Mouse (Mus musculus) olfactory bulb, adult 2 months (tissue): Measurements from ENCODE around the gene Lhx3. TPM values are rescaled to one million over a fixed set of nuclear protein-coding genes. Genes with fewer than 3 reads are reported as not detected.

Experiments used
- H3K27ac ChIP-seq: fragments of 200-500 bp; 2 replicates; pipeline ENCODE4 v1.5.1; 2012; ENCODE audit warnings: low read depth, low read length; ENCODE audit not compliant: insufficient read depth
- H3K4me1 ChIP-seq: fragments of 200-500 bp; 2 replicates; pipeline ENCODE4 v1.6.1; 2012; ENCODE audit warnings: low read length; ENCODE audit not compliant: control insufficient read depth, insufficient read depth
- H3K4me3 ChIP-seq: fragments of 200-500 bp; 2 replicates; pipeline ENCODE4 v1.5.1; 2012; ENCODE audit warnings: mild to moderate bottlenecking, low read depth, low read length, moderate library complexity; ENCODE audit not compliant: insufficient read depth
- CTCF ChIP-seq: fragments of 200-500 bp; IDR thresholded peaks from 2 replicates; pipeline ENCODE4 v1.5.1; 2012; ENCODE audit warnings: low read depth, mild to moderate bottlenecking, low read length, moderate library complexity; ENCODE audit not compliant: insufficient read depth
- POLR2A ChIP-seq: fragments of 200-500 bp; IDR thresholded peaks from 2 replicates; pipeline ENCODE4 v1.6.1; 2012; ENCODE audit warnings: mild to moderate bottlenecking, low read depth, low read length, moderate library complexity; ENCODE audit not compliant: insufficient read depth
- WGBS: fragments of 180-500 bp; shearing (Covaris S2); methylation state at CpG from one replicate; pipeline ENCODE4 v1.1.7; 2018; 5-methylcytosine and 5-hydroxymethylcytosine counted together
- polyA plus RNA-seq: library from polyadenylated mRNA; stranded (reverse); fragments of >200 nt; gene quantifications from 2 replicates; pipeline ENCODE4 v1.2.4, GENCODE M21; 2012; ENCODE audit warnings: low replicate concordance; ENCODE audit not compliant: missing spikeins, insufficient read depth, insufficient read length

Gene Lhx3
- polyA plus RNA-seq, 1 experiment: not detected

DNA sequence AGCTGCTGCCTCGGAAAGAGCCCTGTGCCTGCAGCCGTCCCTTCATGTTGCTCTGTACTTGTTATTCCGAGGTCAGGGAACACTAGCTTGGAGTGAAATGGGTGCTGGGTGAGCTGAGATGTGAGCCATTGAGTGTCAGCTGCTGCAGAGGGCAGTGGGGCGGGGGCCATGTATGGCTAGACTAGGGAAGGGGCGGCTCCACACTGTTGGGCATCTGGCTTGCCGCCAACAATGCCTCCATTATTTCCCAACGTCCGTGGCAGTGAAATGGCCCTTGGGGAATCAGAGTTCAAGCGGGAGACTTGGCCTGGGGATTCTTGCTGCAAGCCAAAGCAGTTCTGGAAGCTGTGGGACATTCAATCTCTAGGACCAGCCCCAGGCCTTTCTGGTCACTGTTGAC is 530 bp downstream of the Lhx3 start:
- Histone ChIP-seq H3K27ac (no peak overlapping the region), H3K4me3 (no peak overlapping the region), H3K4me1 (peaks cover 12% of the 10 kb centered on the region)
- WGBS: 51% methylated on average over 9 of the region's 9 CpGs
- no peak for TF ChIP-seq POLR2A

DNA sequence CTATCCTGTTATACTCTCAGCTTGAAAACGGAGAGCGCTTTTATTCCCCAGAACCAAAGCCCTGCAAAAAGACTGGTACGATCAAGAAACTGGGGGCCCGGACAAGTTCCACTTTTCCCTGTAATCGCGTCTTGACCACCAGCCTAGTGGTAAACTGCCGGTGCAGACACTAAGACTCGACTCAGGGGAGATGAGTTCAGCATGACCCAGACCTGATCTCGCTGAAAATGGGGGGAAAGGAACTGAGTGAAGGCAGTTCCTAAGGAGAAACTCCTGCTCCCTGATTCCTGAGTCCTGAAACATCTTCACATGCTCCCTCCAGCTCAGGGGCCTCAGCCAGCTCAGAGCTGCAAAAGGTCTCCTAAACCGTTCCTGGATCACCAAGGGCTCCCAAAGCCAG is 2.3 kb downstream of the Lhx3 start:
- peaks cover 20% of the 10 kb centered on the region for H3K4me1 ChIP-seq
- TF ChIP-seq CTCF (no peak), POLR2A (no peak)
- H3K27ac ChIP-seq: no peak overlapping the region
- no peak overlapping the region for H3K4me3 ChIP-seq
- 46% methylated on average over 10 of the region's 10 CpGs for WGBS

- TF ChIP-seq CTCF: no peak
- H3K4me3 ChIP-seq: no peak overlapping the region
- 38% methylated on average over 16 of the region's 16 CpGs for WGBS
- no peak overlapping the region for H3K27ac ChIP-seq
- peaks cover 20% of the 10 kb centered on the region for H3K4me1 ChIP-seq
These were observed 3.0 kb downstream of the Lhx3 start for GRCm38 (mm10) chr2:26205126-26205525.

- peak overlapping the region; percentile 17; the same call in 1 of the 2 replicates for H3K4me3 ChIP-seq
- no peak overlapping the region for H3K27ac ChIP-seq
- 5% methylated on average over 36 of the region's 36 CpGs for WGBS
- TF ChIP-seq POLR2A: no peak
- peaks cover 23% of the 10 kb centered on the region for H3K4me1 ChIP-seq
These were observed 5.1 kb downstream of the Lhx3 start for GRCm38 (mm10) chr2:26202849-26203475.

DNA sequence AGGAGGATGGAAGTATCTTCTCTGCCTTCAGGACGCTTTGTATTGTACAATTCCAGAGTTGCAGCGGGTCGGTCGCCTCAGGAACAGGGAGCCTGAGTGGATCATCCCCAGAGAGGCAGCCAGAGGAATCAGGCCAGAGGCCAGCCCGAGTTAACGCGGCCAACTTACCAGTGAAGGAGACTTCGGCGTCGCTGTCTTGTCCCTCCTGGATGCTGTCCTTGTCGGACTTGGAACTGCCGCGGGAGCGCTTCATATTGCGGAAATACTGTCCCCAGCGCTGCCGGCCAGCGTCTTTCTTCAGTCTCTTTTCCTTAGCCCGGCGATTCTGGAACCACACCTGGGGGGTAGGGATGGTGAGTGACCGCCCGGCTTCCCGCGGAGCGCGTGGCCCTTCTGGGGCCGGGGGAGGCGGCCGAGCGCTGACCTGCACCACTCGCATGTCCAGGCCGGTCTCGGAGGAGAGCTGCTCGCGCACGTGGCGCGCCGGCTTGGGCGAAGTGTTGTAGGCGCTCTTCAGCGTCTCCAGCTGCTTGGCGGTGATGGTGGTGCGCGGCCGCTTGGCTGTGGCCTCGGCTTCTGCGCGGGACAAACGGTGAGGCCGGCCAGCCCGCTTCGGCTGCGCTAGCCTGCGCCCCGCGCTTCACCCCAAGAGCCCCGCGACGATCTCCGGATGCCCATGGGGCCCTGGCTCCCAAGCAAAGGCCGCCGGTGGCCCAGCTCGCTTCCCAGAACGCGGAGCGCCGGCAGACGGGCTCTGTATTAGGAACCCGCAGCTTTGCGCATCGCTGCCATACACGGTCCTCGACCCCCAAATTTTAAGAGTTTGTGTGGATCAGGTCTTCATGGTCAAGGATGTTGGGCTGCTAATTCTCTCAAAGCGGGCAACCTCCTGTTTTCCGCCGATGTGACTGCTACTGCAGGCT is 5.9 kb downstream of the Lhx3 start:
- 3% methylated on average over 77 of the region's 77 CpGs for WGBS
- Histone ChIP-seq H3K4me3 (peak overlapping the region; percentile 17; the same call in 1 of the 2 replicates), H3K4me1 (peaks cover 23% of the 10 kb centered on the region), H3K27ac (no peak overlapping the region)
- TF ChIP-seq CTCF (no peak), POLR2A (no peak)

DNA sequence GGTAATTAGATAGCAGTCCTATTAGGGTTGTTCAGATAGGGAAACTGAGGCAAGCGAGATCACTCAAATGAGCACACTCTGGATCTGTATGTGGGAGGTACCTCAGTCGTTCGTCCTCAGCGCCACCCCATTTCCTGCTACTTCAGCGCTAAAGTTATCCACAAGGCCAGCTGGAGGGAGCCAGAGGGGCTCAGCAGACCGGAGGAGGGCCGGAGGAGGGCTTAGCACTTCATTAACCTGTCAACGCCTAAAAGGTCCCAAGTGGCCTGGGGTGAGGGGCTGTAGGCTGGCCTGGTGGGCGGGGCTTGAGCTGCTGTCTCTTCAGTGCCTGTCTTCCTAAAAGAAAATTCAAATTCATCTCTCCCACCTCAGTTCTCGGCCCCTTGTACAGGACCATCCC is 9.6 kb downstream of the Lhx3 start:
- Histone ChIP-seq H3K4me3 (no peak overlapping the region), H3K4me1 (peaks cover 17% of the 10 kb centered on the region), H3K27ac (no peak overlapping the region)
- 9% methylated on average over 10 of the region's 10 CpGs for whole genome bisulfite sequencing
- TF ChIP-seq CTCF: no peak

- Histone ChIP-seq H3K4me1 (0 out of 2 replicates have a peak, but pooled peaks cover 3% of the 10 kb centered on the region), H3K27ac (no peak overlapping the region), H3K4me3 (no peak overlapping the region)
- 54% methylated on average over 7 of the region's 7 CpGs for WGBS
- TF ChIP-seq CTCF (no peak), POLR2A (no peak)
These were observed 13.3 kb downstream of the Lhx3 start for GRCm38 (mm10) chr2:26194552-26195339.

- no peak overlapping the region for H3K4me3 ChIP-seq
- H3K27ac ChIP-seq: no peak overlapping the region
- no peak for TF ChIP-seq CTCF
- WGBS: 77% methylated on average over 5 of the region's 5 CpGs
- H3K4me1 ChIP-seq: no peaks in the 10 kb centered on the region
These were observed 19.6 kb downstream of the Lhx3 start for GRCm38 (mm10) chr2:26188517-26188916.

DNA sequence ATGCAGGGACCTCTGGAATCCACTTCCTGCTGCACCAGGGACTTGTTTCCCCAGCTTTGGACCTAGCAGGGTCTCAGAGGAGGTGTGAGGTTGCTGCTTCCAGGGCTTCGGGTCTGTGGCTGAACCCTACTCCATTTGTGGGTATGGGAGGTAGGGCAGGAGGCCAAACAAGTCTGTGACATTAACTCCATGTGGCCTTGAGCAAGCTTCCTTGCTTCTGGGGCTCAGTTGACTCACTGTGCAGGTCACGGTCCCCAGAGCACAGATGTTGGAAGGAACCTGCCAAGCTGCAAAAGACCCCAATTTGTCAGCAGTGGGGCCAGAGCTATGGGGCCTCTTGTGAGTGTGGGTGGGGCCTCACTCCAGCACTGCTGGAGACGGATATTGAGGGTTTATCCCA is 23.7 kb downstream of the Lhx3 start:
- no peak for TF ChIP-seq CTCF
- no peak for TF ChIP-seq POLR2A
- Histone ChIP-seq H3K4me3 (no peak overlapping the region), H3K27ac (no peak overlapping the region), H3K4me1 (no peaks in the 10 kb centered on the region)
- WGBS: 65% methylated on average over 3 of the region's 3 CpGs
